Comparison of ENCODE assay signal across 8 mouse cellular contexts in genomic region chr3:108536517-108537260, GRCm38 (mm10). TPM values are rescaled to one million over a fixed set of nuclear protein-coding genes. Genes with fewer than 3 reads are reported as not detected.
DNase-seq lines count a peak whose midpoint lies in the region; ATAC-seq lines count a peak whose summit lies in the region.

TSS of gene 5330417C22Rik (minus strand) at chr3:108536536.

- peak within 1 kb of the TSS; percentile 59 for H3K27ac ChIP-seq in forebrain, embryonic 16.5 days (ENCODE audit: low read length)

- peak within 1 kb of the TSS; percentile 56 for H3K4me3 ChIP-seq in forebrain, embryonic 16.5 days (replicated peaks; ENCODE audit: low read length)

- peaks cover 14% of the 10 kb centered on the region for H3K4me1 ChIP-seq in forebrain, embryonic 16.5 days (replicated peaks; ENCODE audit: control insufficient read depth, insufficient read depth, low read length)

- ATAC-seq in cerebellum, adult (ENCODE audit: insufficient number of reproducible peaks, low FRiP score, low TSS enrichment) = peak; percentile 70
- ATAC-seq in forebrain, embryonic 16.5 days = peak; percentile 97
- ATAC-seq in megakaryocyte, adult 5-6 weeks (ENCODE audit: poor library complexity, severe bottlenecking) = peak; percentile 73
- no peak for ATAC-seq in erythroblast, adult 5-6 weeks (replicated peaks; ENCODE audit: low FRiP score, poor library complexity, severe bottlenecking)

- DNase-seq in MN1 (ENCODE audit: low spot score) = peak; percentile 75
- DNase-seq in hindlimb bud, embryonic 11.5 days (ENCODE audit: extremely low spot score, low read depth, low spot score) = peak; percentile 12
- DNase-seq in left cerebral cortex, adult 9 months (ENCODE audit: low spot score in 2 of 2) = peak; percentile 92
- peak; percentile 87 for DNase-seq in right cerebral cortex, postnatal 14 days

- no peaks in the 10 kb centered on the region for H3K9me3 ChIP-seq in forebrain, embryonic 16.5 days (ENCODE audit: control insufficient read depth, low read length)

- H3K36me3 ChIP-seq in forebrain, embryonic 16.5 days (ENCODE audit: control insufficient read depth, insufficient read depth) = no peaks in the 10 kb centered on the region

- WGBS in forebrain, embryonic 16.5 days = under 1% methylated on average over 34 of the region's 35 CpGs

- peaks cover 4% of the 10 kb centered on the region for H3K27me3 ChIP-seq in forebrain, embryonic 16.5 days (replicated peaks; ENCODE audit: control insufficient read depth, insufficient read depth, low read length)

- H3K9ac ChIP-seq in forebrain, embryonic 16.5 days (replicated peaks; ENCODE audit: low read depth, low read length) = peak within 1 kb of the TSS; percentile 52

- H3K4me2 ChIP-seq in forebrain, embryonic 16.5 days (ENCODE audit: low read length) = peak within 1 kb of the TSS; percentile 92

RNA-seq across cellular contexts. Expression of gene 5330417C22Rik, which starts in this region (rescaled TPM):
- polyA plus RNA-seq in forebrain, embryonic 16.5 days (2015; fragmentation: Nextera tagmentation; extraction: Ambion mirVana) = 12.1 and 13.3 TPM in 2 replicates
- not detected in 2 replicates for total RNA-seq in megakaryocyte, adult 5-6 weeks (2015)
- 0.04 TPM in 1 of 2 replicates, not detected in the other for total RNA-seq in megakaryocyte, adult 5-6 weeks (2017)
- not detected in 2 replicates for total RNA-seq in erythroblast, adult 5-6 weeks (2015; ENCODE audit: low replicate concordance)
- total RNA-seq in erythroblast, adult 5-6 weeks (2017; ENCODE audit: low replicate concordance) = not detected in 2 replicates

Comparison
In these comparisons a context has a peak if more than half of its experiments do, and no peak if none do; other contexts are left out.
1. Peak in ATAC-seq in megakaryocyte, adult 5-6 weeks; RNA of the gene not detected or under 1 TPM.
2. DNase-seq: peak in every context shown above with its lines; median percentile 92 in left cerebral cortex, adult 9 months; 87 in right cerebral cortex, postnatal 14 days; 75 in MN1; 12 in hindlimb bud, embryonic 11.5 days.